Mouse (Mus musculus): ENCODE results near the gene Acsf2.
A peak's percentile ranks its signal among the peaks of the same experiment; 100 is the strongest.

Gene Acsf2

GRCm38 (mm10) chr11:94598437-94599120 lies 3.1 kb downstream of the Acsf2 start:
- DNase-seq: no peak

- no peak for DNase-seq
Measured at GRCm38 (mm10) chr11:94597319-94597718, 4.4 kb downstream of the Acsf2 start.

- no peak for DNase-seq
Measured at GRCm38 (mm10) chr11:94596311-94596852, 5.3 kb downstream of the Acsf2 start.

- DNase-seq: no peak
Measured at GRCm38 (mm10) chr11:94587511-94587910, 14.2 kb downstream of the Acsf2 start.

- DNase-seq: no peak
Measured at GRCm38 (mm10) chr11:94585091-94585490, 16.6 kb downstream of the Acsf2 start.

- DNase-seq: no peak
Measured at GRCm38 (mm10) chr11:94580111-94580740, 21.4 kb downstream of the Acsf2 start.

GRCm38 (mm10) chr11:94576361-94576760 lies 25.3 kb downstream of the Acsf2 start:
- peak; percentile 23 for DNase-seq

- no peak for DNase-seq
Measured at GRCm38 (mm10) chr11:94575036-94575435, 26.6 kb downstream of the Acsf2 start.

GRCm38 (mm10) chr11:94574560-94574959 lies 27.1 kb downstream of the Acsf2 start:
- DNase-seq: no peak

- DNase-seq: no peak
Measured at GRCm38 (mm10) chr11:94571850-94572249, 29.8 kb downstream of the Acsf2 start.

- DNase-seq: no peak
Measured at GRCm38 (mm10) chr11:94570612-94571011, 31.1 kb downstream of the Acsf2 start.

- DNase-seq: no peak
Measured at GRCm38 (mm10) chr11:94567326-94567725, 34.3 kb downstream of the Acsf2 start.

- no peak for DNase-seq
Measured at GRCm38 (mm10) chr11:94566534-94566933, 35.1 kb downstream of the Acsf2 start.

- no peak for DNase-seq
Measured at GRCm38 (mm10) chr11:94565151-94565479, 36.6 kb downstream of the Acsf2 start.

GRCm38 (mm10) chr11:94564437-94565150 lies 37.1 kb downstream of the Acsf2 start, which contains the start of gene Chad:
Gene Chad, plus strand, starts transcription at chr11:94565047.
- DNase-seq: no peak

- DNase-seq: no peak
Measured at GRCm38 (mm10) chr11:94563821-94564220, 37.9 kb downstream of the Acsf2 start.

GRCm38 (mm10) chr11:94563383-94563782 lies 38.3 kb downstream of the Acsf2 start:
- no peak for DNase-seq

GRCm38 (mm10) chr11:94558226-94558625 lies 43.4 kb downstream of the Acsf2 start:
- DNase-seq: no peak

GRCm38 (mm10) chr11:94550442-94550744 lies 51.3 kb downstream of the Acsf2 start:
- DNase-seq: peak; percentile 36

GRCm38 (mm10) chr11:94549691-94550441 lies 51.8 kb downstream of the Acsf2 start:
- DNase-seq: no peak

- peak; percentile 96 for DNase-seq
Measured at GRCm38 (mm10) chr11:94548888-94549690, 52.6 kb downstream of the Acsf2 start, which contains the start of gene Rsad1. Gene Rsad1, minus strand, starts transcription at chr11:94549255.
